Mouse (Mus musculus): ENCODE results near the gene Nox4.

DNA sequence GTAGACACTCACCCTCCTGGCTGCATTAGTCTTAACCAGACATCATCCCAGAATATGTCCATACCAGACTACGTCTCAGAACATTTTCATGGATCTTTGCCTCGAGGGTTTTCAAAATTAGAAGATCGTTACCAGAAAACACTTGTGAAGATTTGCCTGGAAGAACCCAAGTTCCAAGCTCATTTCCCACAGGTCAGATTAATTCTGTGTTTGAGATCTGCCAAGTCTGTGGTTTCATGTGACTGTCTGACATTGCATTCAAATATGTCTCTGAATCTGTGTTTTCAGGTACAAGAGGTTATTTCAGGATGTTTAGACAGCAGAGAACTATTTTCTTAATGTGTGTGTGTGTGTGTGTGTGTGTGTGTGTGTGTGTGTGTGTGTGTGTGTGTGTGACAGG is 75.7 kb downstream of the Nox4 start:
- TF ChIP-seq POLR2A (IDR thresholded peaks at IDR 0.05; ENCODE audit: borderline replicate concordance, extremely low read depth, insufficient read depth, insufficient read length, poor library complexity, severe bottlenecking), result no peak
- TF ChIP-seq CTCF (IDR thresholded peaks at IDR 0.05; ENCODE audit: borderline replicate concordance, extremely low read depth, insufficient read depth, insufficient read length), result no peak

Measured in brain, embryonic 14.5 days (tissue).